Mouse (Mus musculus) heart, adult 11 months (tissue): Measurements from ENCODE around the gene St6galnac1.

Source experiments
- DNase-seq: peaks from one replicate; pipeline ENCODE4 v3.0.0; 2022

Gene St6galnac1

DNA sequence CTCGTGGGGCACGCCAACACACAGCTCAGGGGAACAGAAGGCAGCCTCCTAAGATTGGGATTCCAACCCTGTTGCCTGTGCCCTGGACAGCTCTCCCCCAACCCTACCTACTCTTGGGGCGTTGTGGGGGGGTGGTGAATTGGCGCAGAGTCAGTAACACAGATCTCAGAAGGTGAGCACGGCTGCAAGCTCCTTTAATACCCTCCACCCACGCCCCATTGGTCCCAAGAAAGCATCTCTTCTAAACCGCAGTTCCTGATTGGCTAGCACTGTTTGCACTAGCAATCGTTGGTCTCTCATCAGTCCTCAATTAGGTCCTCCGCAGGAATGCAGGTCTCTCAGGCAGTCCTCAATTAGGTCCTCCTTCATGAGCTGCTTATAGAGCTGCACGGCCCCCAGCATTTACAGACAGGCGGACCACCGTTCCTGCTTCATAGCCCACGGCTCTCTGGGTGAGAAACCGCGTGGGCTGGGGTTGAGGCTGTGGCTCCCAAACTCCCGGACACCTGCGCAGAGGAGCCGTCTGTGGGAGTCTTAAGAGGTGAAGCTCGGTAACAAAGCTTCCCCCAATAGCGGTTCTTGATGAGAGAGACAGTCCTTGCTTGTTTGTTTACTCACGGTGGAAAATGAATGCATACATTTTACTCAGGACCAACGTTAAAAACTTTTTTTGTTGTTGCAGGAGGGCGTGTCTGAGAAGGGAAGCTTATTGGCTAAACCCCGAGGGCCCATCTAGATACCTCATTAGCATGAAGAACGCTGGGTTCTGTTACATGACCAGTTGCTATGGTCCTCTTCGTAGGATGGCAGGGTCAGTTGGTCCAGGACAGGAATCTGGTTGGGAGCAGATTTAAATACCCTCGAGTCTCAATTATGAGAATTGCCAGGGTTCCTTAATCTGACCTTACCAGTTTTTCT, 50.0 kb downstream of the St6galnac1 start:
- DNase-seq: no peak

DNA sequence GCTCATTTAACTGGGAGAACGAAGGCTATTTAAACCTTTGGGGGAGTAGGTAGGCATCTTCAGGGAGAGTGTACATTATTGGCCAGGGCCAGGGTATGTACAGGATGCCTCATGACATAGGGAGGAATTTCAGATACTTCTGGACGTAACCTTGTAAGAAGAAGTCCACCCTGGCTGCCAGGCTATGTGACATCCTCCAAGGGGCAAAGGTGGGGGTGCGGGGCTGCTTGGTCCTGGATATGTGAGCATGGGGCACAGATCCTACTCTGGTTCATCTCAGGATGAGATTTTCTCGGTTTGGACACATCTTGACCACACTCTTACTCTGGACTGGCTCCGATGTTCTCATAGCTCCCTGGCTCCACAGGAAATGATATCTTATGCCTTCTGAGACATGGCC, 52.2 kb downstream of the St6galnac1 start:
- no peak for DNase-seq

DNA sequence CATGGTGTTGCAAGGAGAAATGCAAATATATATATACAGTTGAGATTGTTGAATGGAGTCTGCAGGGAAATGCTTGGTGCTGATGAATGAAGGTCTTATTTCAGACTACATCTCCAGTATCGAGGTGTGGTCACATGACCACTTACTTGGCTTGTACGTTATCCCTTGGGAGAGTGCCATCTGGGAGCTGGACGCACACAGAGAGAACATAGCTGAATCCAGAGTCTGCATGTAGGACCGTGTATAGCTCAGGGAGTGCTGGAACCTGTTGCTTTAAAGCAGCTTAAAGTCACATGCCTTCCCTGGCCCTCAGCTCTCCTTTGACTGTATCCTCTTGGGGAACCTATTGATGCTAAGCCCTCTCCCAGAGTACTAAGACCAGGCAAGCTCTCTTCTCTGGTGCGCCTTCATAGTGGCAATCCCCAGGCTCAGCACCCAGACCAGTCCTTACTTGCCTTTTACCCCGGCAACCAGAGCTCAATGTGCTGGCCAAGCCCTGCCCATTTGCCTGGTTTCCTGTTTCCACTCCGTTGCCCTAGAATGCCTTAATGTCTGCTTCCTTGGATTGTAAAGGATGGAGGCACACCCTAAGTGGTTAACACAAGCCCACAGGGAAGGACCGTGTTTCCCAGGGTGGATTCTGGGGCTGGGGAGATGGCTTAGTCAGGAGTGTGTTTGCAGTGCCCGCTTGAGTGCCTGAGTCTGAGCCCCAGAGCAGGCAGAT, 53.6 kb downstream of the St6galnac1 start:
- DNase-seq: peak; percentile 96

DNA sequence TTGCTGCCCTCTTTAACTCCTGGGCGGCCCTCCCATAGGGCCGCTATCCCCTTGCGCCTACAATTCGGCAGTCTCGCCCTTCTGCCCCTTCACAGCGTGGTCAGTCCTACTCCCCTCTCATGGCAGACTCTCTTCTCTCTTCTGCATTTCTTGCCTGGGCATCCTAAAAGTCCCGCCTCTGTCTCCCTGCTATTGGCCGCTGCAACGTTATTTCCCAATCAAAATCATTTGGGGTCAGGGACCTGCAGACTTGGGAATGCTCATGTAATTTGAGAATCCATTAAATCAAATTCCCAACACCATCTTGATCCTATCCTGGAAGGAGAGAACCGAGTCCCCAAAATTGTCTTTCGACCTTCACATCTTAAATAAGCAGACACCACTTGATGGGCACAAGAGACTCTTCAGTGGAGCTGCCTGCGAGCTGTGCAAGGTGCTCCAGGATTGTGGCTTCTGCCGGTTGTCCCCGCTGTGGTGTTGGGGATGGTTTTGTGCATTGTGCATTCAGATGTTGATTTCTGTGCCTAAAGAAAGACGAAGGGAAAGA, 54.9 kb downstream of the St6galnac1 start:
- no peak for DNase-seq
